Mouse (Mus musculus): ENCODE results near the gene Gphb5. TPM values are rescaled to one million over a fixed set of nuclear protein-coding genes. Genes with fewer than 3 reads are reported as not detected.

Gene Gphb5
- polyA plus RNA-seq, 1 experiment from 2014 or later, result not detected

- no peak overlapping the region for H3K27ac ChIP-seq (ENCODE audit: low read length)
- no peak for ATAC-seq (ENCODE audit: low read depth)
- no peaks in the 10 kb centered on the region for H3K36me3 ChIP-seq (ENCODE audit: control insufficient read depth, insufficient read depth)
- no peak overlapping the region for H3K4me2 ChIP-seq (ENCODE audit: low read depth, low read length)
- H3K4me1 ChIP-seq (ENCODE audit: control insufficient read depth, low read depth, low read length), result no peaks in the 10 kb centered on the region
- no peak overlapping the region for H3K9ac ChIP-seq (ENCODE audit: low read depth, low read length)
- H3K27me3 ChIP-seq (ENCODE audit: control insufficient read depth, insufficient read depth, low read depth, low read length), result no peaks in the 10 kb centered on the region
- no peak overlapping the region for H3K4me3 ChIP-seq (ENCODE audit: low read depth, low read length)
- no peaks in the 10 kb centered on the region for H3K9me3 ChIP-seq (replicated peaks; ENCODE audit: control insufficient read depth, low read length)
- 71% methylated on average over 4 of the region's 4 CpGs for WGBS (ENCODE audit: insufficient replicate concordance)
These were observed 52.2 kb downstream of the Gphb5 start for GRCm38 (mm10) chr12:75364416-75364815.

DNA sequence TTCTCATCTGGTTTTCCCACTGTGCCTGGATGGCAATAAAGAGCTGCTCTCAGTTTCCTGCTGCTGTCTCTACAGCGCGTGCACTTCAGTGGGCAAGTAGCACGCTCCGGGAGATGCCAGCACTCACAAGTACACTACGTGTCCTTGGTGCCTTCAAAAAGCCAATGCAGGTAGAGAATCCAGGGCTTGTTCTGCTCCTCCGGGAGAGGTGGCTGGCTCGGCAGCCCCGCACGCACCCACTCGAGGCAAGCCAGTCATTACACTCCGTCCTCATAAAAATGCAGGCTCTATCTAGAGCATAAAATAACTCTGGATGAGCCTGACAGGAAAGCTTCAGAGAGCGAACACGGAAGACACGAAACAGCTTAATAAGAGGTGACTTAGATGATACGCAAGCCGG, 54.1 kb downstream of the Gphb5 start:
- 84% methylated on average over 16 of the region's 16 CpGs for WGBS (ENCODE audit: insufficient replicate concordance)
- Histone ChIP-seq H3K9ac (ENCODE audit: low read depth, low read length) (no peak overlapping the region), H3K4me1 (ENCODE audit: control insufficient read depth, low read depth, low read length) (no peaks in the 10 kb centered on the region), H3K27ac (ENCODE audit: low read length) (no peak overlapping the region), H3K36me3 (ENCODE audit: control insufficient read depth, insufficient read depth) (no peaks in the 10 kb centered on the region), H3K4me3 (ENCODE audit: low read depth, low read length) (no peak overlapping the region), H3K27me3 (ENCODE audit: control insufficient read depth, insufficient read depth, low read depth, low read length) (no peaks in the 10 kb centered on the region), H3K4me2 (ENCODE audit: low read depth, low read length) (no peak overlapping the region), H3K9me3 (replicated peaks; ENCODE audit: control insufficient read depth, low read length) (no peaks in the 10 kb centered on the region)
- ATAC-seq (ENCODE audit: low read depth), result no peak

Other genes with a start within 250 kb of the Gphb5 start
- gene Kcnh5, start 239.4 kb downstream of the Gphb5 start, polyA plus RNA-seq (2015; fragmentation: Nextera tagmentation; extraction: Ambion mirVana), result not detected in 2 replicates
- 6.6 and 6.9 TPM in 2 replicates for gene Rhoj, start 108.5 kb downstream of the Gphb5 start, polyA plus RNA-seq (2015; fragmentation: Nextera tagmentation; extraction: Ambion mirVana)
- gene Ppp2r5e, start 179.5 kb upstream of the Gphb5 start, polyA plus RNA-seq (2015; fragmentation: Nextera tagmentation; extraction: Ambion mirVana), result 3.3 and 3.8 TPM in 2 replicates

Data from liver, embryonic 16.5 days (tissue).